Mouse (Mus musculus): ENCODE measurements at regions not wholly inside any gene's neighbourhood (a gene's known extent, or its start where the extent isn't known, plus 50 kb on each side); places are given as distances from the start of the nearest gene placed in this dataset.

DNA sequence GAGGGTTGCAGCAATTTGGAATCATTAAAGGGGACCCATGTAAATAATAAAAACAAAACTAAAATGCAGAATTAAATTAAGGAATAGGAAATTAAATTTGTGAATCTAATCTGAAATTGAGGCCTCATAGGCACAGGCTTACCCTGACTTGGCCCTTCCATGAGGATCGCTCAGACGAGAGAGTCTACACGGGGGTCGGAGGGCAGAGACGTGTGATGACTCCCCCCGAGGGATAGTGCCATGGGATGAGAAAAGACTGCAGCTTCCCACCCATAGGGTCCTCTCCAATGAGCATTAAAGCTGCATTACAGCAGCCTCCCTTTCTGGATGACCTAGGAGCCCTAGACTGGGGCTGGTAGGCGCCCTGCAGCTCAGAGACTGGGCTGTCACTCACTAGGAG, 85.4 kb upstream of the Pkdcc start:
- Histone ChIP-seq H3K27me3 (ENCODE audit: insufficient read depth, low read length) (no peaks in the 10 kb centered on the region), H3K36me3 (ENCODE audit: insufficient read depth) (no peaks in the 10 kb centered on the region), H3K27ac (ENCODE audit: low read depth, low read length) (no peak overlapping the region), H3K9ac (no peak overlapping the region), H3K4me1 (ENCODE audit: insufficient read depth) (no peaks in the 10 kb centered on the region; the same call in 1 of the 2 replicates), H3K9me3 (ENCODE audit: low read length) (no peaks in the 10 kb centered on the region), H3K4me2 (ENCODE audit: low read depth) (peak overlapping the region; percentile 32; the same call in 1 of the 2 replicates), H3K4me3 (ENCODE audit: low read depth, low read length) (no peak overlapping the region)
- no peak for TF ChIP-seq CTCF (IDR thresholded peaks at IDR 0.05; ENCODE audit: low read depth)
- ATAC-seq (no peak), DNase-seq (no peak)
- WGBS = 72% methylated on average over 7 of the region's 7 CpGs

GRCm38 (mm10) chr17:83133201-83133600, 81.9 kb upstream of the Pkdcc start:
- no peak overlapping the region for H3K27ac ChIP-seq (ENCODE audit: low read depth, low read length)
- H3K4me3 ChIP-seq (ENCODE audit: low read depth, low read length) = no peak overlapping the region
- no peaks in the 10 kb centered on the region for H3K27me3 ChIP-seq (ENCODE audit: insufficient read depth, low read length)
- H3K9me3 ChIP-seq (ENCODE audit: low read length) = no peaks in the 10 kb centered on the region
- DNase-seq = no peak
- no peaks in the 10 kb centered on the region for H3K36me3 ChIP-seq (ENCODE audit: insufficient read depth)
- ATAC-seq = no peak
- TF ChIP-seq CTCF (IDR thresholded peaks at IDR 0.05; ENCODE audit: low read depth) = no peak
- H3K4me2 ChIP-seq (ENCODE audit: low read depth) = no peak overlapping the region
- no peaks in the 10 kb centered on the region; the same call in 1 of the 2 replicates for H3K4me1 ChIP-seq (ENCODE audit: insufficient read depth)
- no peak overlapping the region for H3K9ac ChIP-seq
- WGBS = 50% methylated on average over 9 of the region's 9 CpGs

DNA sequence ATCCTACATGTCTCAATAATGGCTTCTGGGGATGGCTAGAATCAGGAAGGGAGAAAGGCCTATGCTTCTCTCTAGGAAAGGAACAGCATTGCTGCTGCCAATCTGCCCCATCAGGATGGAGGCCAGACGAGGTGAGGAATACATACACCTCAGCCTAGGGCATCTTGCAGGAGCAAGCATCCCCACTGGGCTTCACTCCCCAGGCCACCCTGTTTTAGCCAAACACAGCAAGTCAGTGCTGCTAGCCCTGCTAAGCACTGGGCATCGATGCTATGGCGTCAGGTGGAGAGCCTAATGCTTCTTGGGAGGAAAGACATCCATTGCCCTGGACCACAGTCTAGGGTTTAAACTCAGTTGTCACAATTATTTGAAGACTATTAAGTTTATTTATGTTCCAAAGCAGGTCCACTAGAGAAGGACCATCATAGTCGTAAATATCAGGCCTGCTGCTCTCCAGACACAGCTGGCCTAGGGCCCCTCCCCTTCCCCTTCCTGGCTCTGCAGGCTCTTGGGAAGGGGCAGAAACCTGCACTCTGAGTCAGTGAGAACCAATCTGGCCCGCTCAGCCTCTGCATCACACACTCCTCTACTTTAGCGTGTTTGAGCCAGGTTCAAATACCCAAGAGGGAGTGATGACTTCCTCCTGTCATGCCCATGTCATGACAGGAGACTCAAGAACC, 79.5 kb upstream of the Pkdcc start:
- Histone ChIP-seq H3K4me3 (ENCODE audit: low read depth, low read length) (no peak overlapping the region), H3K4me1 (ENCODE audit: insufficient read depth) (no peaks in the 10 kb centered on the region), H3K27ac (ENCODE audit: low read depth, low read length) (no peak overlapping the region), H3K36me3 (ENCODE audit: insufficient read depth) (no peaks in the 10 kb centered on the region), H3K27me3 (ENCODE audit: insufficient read depth, low read length) (no peaks in the 10 kb centered on the region), H3K9me3 (ENCODE audit: low read length) (no peaks in the 10 kb centered on the region), H3K9ac (no peak overlapping the region), H3K4me2 (ENCODE audit: low read depth) (no peak overlapping the region)
- 78% methylated on average over 6 of the region's 6 CpGs for WGBS
- ATAC-seq (no peak), DNase-seq (no peak)
- no peak for TF ChIP-seq CTCF (IDR thresholded peaks at IDR 0.05; ENCODE audit: low read depth)

- Histone ChIP-seq H3K27me3 (ENCODE audit: insufficient read depth, low read length) (no peaks in the 10 kb centered on the region), H3K36me3 (ENCODE audit: insufficient read depth) (no peaks in the 10 kb centered on the region), H3K4me1 (ENCODE audit: insufficient read depth) (no peaks in the 10 kb centered on the region), H3K27ac (ENCODE audit: low read depth, low read length) (no peak overlapping the region), H3K4me2 (ENCODE audit: low read depth) (no peak overlapping the region), H3K4me3 (ENCODE audit: low read depth, low read length) (no peak overlapping the region), H3K9ac (no peak overlapping the region), H3K9me3 (ENCODE audit: low read length) (no peaks in the 10 kb centered on the region)
- DNase-seq (no peak), ATAC-seq (no peak)
- no peak for TF ChIP-seq CTCF (IDR thresholded peaks at IDR 0.05; ENCODE audit: low read depth)
- WGBS = 28% methylated on average over 5 of the region's 5 CpGs
Observed at GRCm38 (mm10) chr17:83136267-83136666, 78.8 kb upstream of the Pkdcc start.

GRCm38 (mm10) chr17:83137720-83138119, 77.4 kb upstream of the Pkdcc start:
- H3K9me3 ChIP-seq (ENCODE audit: low read length) = no peaks in the 10 kb centered on the region
- no peak overlapping the region for H3K9ac ChIP-seq
- H3K4me2 ChIP-seq (ENCODE audit: low read depth) = no peak overlapping the region
- ATAC-seq (no peak), DNase-seq (no peak)
- 87% methylated on average over 7 of the region's 7 CpGs for WGBS
- TF ChIP-seq CTCF (IDR thresholded peaks at IDR 0.05; ENCODE audit: low read depth) = no peak
- H3K4me3 ChIP-seq (ENCODE audit: low read depth, low read length) = no peak overlapping the region
- H3K36me3 ChIP-seq (ENCODE audit: insufficient read depth) = no peaks in the 10 kb centered on the region
- no peak overlapping the region for H3K27ac ChIP-seq (ENCODE audit: low read depth, low read length)
- H3K27me3 ChIP-seq (ENCODE audit: insufficient read depth, low read length) = no peaks in the 10 kb centered on the region
- no peaks in the 10 kb centered on the region for H3K4me1 ChIP-seq (ENCODE audit: insufficient read depth)

- no peaks in the 10 kb centered on the region for H3K27me3 ChIP-seq (ENCODE audit: insufficient read depth, low read length)
- no peaks in the 10 kb centered on the region for H3K4me1 ChIP-seq (ENCODE audit: insufficient read depth)
- DNase-seq (peak; percentile 24), ATAC-seq (peak; percentile 60)
- H3K9ac ChIP-seq = no peak overlapping the region
- H3K27ac ChIP-seq (ENCODE audit: low read depth, low read length) = no peak overlapping the region
- WGBS = 20% methylated on average over 11 of the region's 11 CpGs
- no peaks in the 10 kb centered on the region for H3K36me3 ChIP-seq (ENCODE audit: insufficient read depth)
- H3K4me3 ChIP-seq (ENCODE audit: low read depth, low read length) = no peak overlapping the region
- no peak overlapping the region for H3K4me2 ChIP-seq (ENCODE audit: low read depth)
- TF ChIP-seq CTCF (IDR thresholded peaks at IDR 0.05; ENCODE audit: low read depth) = no peak
- no peaks in the 10 kb centered on the region for H3K9me3 ChIP-seq (ENCODE audit: low read length)
Observed at GRCm38 (mm10) chr17:83138493-83139417, 76.3 kb upstream of the Pkdcc start.

DNA sequence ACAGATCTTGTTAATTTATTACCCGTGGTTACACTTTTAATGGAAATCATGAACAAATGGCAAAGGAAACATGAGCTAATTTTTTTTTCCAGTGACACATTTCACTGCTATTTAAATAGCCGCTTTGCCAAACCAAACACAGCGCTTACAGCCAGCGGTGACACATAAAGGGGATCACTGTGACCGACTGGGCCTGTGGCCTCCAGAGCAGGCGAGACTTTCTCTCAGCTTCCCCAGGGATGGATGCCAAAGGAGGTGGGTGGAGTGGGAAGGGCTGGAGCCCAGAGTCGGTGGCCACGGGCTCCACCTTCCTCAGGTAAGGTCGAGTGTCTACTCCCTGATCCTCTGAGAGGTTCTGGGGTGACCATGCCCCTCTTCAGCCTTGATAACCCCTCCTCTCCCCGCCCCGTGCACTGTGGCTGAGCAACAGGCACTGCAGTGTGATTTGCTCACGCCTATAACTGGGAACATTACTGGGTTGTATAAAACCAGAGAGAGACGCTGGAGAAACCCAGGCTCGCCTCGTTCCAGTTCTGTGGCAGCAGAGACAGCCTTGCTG, 66.6 kb upstream of the Pkdcc start:
- Histone ChIP-seq H3K4me3 (ENCODE audit: low read depth, low read length) (no peak overlapping the region), H3K36me3 (ENCODE audit: insufficient read depth) (no peaks in the 10 kb centered on the region), H3K9ac (no peak overlapping the region), H3K27ac (ENCODE audit: low read depth, low read length) (no peak overlapping the region), H3K27me3 (ENCODE audit: insufficient read depth, low read length) (no peaks in the 10 kb centered on the region), H3K4me1 (ENCODE audit: insufficient read depth) (no peaks in the 10 kb centered on the region), H3K4me2 (ENCODE audit: low read depth) (no peak overlapping the region), H3K9me3 (ENCODE audit: low read length) (no peaks in the 10 kb centered on the region)
- ATAC-seq = no peak
- 76% methylated on average over 15 of the region's 15 CpGs for WGBS
- TF ChIP-seq CTCF (IDR thresholded peaks at IDR 0.05; ENCODE audit: low read depth) = no peak
- no peak for DNase-seq

All from forebrain, postnatal 0 days (tissue).